Mouse (Mus musculus): ENCODE measurements at regions not wholly inside any gene's neighbourhood (a gene's known extent, or its start where the extent isn't known, plus 50 kb on each side); places are given as distances from the start of the nearest gene placed in this dataset.
A peak's percentile ranks its signal among the peaks of the same experiment; 100 is the strongest.

DNA sequence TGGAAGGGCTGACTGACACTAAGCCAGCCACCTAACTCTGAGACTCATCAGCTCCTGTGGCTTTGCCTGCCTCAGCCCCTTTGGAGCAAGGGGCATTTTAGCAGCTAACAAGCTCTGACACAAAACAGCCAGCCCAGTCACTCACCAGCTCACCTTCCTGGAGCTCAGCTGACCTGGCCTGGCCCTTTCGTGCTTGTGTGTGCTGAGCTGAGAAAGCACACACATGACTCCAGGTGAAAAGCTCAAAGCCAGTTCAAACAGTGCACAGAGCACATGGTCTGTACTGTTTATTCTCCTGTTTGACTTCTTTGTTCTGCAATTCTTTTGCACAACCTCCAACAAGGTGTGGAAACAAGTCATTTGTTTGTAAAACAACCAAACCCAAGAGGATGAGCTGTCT is 330.8 kb upstream of the Dynlrb2 start:
- no peak for DNase-seq
- no peaks in the 10 kb centered on the region for H3K27me3 ChIP-seq (ENCODE audit: insufficient read depth, low read length)
- no peaks in the 10 kb centered on the region for H3K36me3 ChIP-seq (ENCODE audit: insufficient read depth)
- no peak for ATAC-seq
- no peak overlapping the region for H3K9ac ChIP-seq
- H3K4me1 ChIP-seq (ENCODE audit: insufficient read depth), result no peaks in the 10 kb centered on the region
- WGBS, result 86% methylated on average over 1 of the region's 1 CpGs
- H3K27ac ChIP-seq (ENCODE audit: low read depth, low read length), result no peak overlapping the region
- no peak overlapping the region for H3K4me2 ChIP-seq (ENCODE audit: low read depth)
- TF ChIP-seq CTCF (IDR thresholded peaks at IDR 0.05; ENCODE audit: low read depth), result no peak
- no peaks in the 10 kb centered on the region for H3K9me3 ChIP-seq (ENCODE audit: low read length)
- H3K4me3 ChIP-seq (ENCODE audit: low read depth, low read length), result no peak overlapping the region

GRCm38 (mm10) chr8:116167874-116168273 is 336.9 kb upstream of the Dynlrb2 start:
- no peak overlapping the region for H3K4me3 ChIP-seq (ENCODE audit: low read depth, low read length)

DNA sequence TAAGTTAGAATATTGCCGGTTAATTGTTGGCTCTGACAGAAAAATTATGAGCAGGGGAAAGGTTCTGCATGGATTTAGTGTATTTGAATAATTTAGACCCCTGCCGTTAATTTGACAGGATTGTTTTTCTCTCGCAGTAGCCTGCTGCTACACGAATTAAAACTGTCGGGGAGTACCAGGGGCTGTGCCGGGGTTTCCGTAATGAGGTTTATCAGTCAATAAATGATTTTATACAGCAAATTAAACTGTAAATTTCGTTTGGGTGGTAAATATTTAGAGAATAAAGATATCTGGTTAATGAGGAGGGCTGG is 339.8 kb upstream of the Dynlrb2 start:
- no peaks in the 10 kb centered on the region for H3K4me1 ChIP-seq (ENCODE audit: insufficient read depth)
- DNase-seq (no peak), ATAC-seq (no peak)
- WGBS, result 6% methylated on average over 8 of the region's 8 CpGs
- H3K4me3 ChIP-seq (ENCODE audit: low read depth, low read length), result no peak overlapping the region
- TF ChIP-seq CTCF (IDR thresholded peaks at IDR 0.05; ENCODE audit: low read depth), result no peak
- H3K27me3 ChIP-seq (ENCODE audit: insufficient read depth, low read length), result no peaks in the 10 kb centered on the region; the same call in 1 of the 2 replicates
- H3K9ac ChIP-seq, result no peak overlapping the region
- no peak overlapping the region for H3K27ac ChIP-seq (ENCODE audit: low read depth, low read length)
- H3K4me2 ChIP-seq (ENCODE audit: low read depth), result no peak overlapping the region
- no peaks in the 10 kb centered on the region for H3K36me3 ChIP-seq (ENCODE audit: insufficient read depth)
- H3K9me3 ChIP-seq (ENCODE audit: low read length), result no peaks in the 10 kb centered on the region

More at GRCm38 (mm10) chr8:116167874-116168273, 336.9 kb upstream of the Dynlrb2 start:
- no peak overlapping the region for H3K4me2 ChIP-seq (ENCODE audit: low read depth)
- 76% methylated on average over 4 of the region's 4 CpGs for WGBS
- no peaks in the 10 kb centered on the region for H3K36me3 ChIP-seq (ENCODE audit: insufficient read depth)
- H3K27ac ChIP-seq (ENCODE audit: low read depth, low read length), result no peak overlapping the region
- H3K9me3 ChIP-seq (ENCODE audit: low read length), result no peaks in the 10 kb centered on the region
- H3K27me3 ChIP-seq (ENCODE audit: insufficient read depth, low read length), result no peaks in the 10 kb centered on the region
- no peaks in the 10 kb centered on the region for H3K4me1 ChIP-seq (ENCODE audit: insufficient read depth)
- H3K9ac ChIP-seq, result no peak overlapping the region
- ATAC-seq (no peak), DNase-seq (no peak)
- TF ChIP-seq CTCF (IDR thresholded peaks at IDR 0.05; ENCODE audit: low read depth), result no peak

DNA sequence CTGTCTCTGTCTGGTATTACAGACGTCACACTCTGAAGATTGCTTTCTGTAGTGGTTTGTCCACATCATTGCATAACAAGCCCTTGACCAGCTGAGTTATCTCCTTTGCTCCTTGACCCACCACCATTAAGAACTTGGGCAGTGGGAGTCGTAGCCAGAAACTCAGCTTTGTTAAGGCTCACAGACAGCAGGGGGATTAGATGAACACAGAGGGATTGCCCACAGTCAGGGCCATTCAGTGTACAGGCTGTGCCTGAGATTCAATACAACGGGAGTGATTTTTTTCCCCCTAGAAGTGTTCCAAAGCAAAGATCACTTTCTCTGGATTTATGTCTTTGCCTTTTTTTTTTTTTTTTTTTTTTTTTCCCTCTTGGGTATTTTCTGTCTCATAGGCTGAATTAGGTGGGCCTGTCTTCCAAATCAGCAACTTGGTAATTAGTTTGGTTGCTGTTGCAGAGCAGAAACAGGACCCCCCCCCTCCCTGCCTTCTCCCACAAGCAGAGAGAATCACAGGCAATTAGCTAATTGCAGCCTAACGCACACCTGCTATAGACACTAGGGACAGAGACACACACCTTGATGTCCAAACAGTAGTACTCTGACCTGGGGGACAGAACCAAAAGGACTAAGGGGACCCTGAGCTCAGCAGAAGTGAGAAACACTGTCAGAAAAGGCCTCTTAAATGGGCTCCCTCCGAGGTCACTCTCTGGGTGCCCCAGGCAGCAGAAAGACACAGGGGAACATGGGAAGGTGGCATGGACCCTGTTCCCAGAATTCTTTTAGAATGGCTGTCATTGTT is 340.4 kb upstream of the Dynlrb2 start:
- H3K9ac ChIP-seq, result no peak overlapping the region
- DNase-seq (no peak), ATAC-seq (no peak)
- no peak for TF ChIP-seq CTCF (IDR thresholded peaks at IDR 0.05; ENCODE audit: low read depth)
- no peaks in the 10 kb centered on the region; the same call in 1 of the 2 replicates for H3K27me3 ChIP-seq (ENCODE audit: insufficient read depth, low read length)
- no peak overlapping the region for H3K4me3 ChIP-seq (ENCODE audit: low read depth, low read length)
- no peaks in the 10 kb centered on the region for H3K9me3 ChIP-seq (ENCODE audit: low read length)
- H3K27ac ChIP-seq (ENCODE audit: low read depth, low read length), result no peak overlapping the region
- no peaks in the 10 kb centered on the region for H3K4me1 ChIP-seq (ENCODE audit: insufficient read depth)
- H3K4me2 ChIP-seq (ENCODE audit: low read depth), result no peak overlapping the region
- WGBS, result 30% methylated on average over 5 of the region's 5 CpGs
- H3K36me3 ChIP-seq (ENCODE audit: insufficient read depth), result no peaks in the 10 kb centered on the region

DNA sequence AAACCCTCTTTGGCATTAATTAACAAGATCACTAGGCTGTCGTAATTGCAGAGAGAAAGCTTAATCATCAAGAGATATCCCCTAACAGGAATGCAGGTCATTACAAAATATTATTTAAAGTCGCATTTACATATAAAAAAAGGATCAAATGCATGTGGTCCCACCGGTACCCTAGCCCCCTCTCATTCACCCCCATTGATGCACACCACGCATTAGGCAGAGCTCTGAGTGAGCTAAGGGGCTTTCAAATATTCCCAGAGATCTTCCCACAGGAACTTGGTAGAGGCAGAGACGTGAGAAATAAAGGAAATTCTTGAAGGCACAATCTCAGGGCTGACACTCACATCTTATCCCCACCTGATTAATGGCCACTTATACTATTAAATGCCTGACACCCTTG is 343.8 kb upstream of the Dynlrb2 start:
- Histone ChIP-seq H3K9me3 (ENCODE audit: low read length) (no peaks in the 10 kb centered on the region), H3K36me3 (ENCODE audit: insufficient read depth) (no peaks in the 10 kb centered on the region), H3K27ac (ENCODE audit: low read depth, low read length) (no peak overlapping the region), H3K27me3 (ENCODE audit: insufficient read depth, low read length) (no peaks in the 10 kb centered on the region; the same call in 1 of the 2 replicates), H3K9ac (no peak overlapping the region), H3K4me2 (ENCODE audit: low read depth) (no peak overlapping the region), H3K4me1 (ENCODE audit: insufficient read depth) (no peaks in the 10 kb centered on the region), H3K4me3 (ENCODE audit: low read depth, low read length) (no peak overlapping the region)
- ATAC-seq (no peak), DNase-seq (no peak)
- no peak for TF ChIP-seq CTCF (IDR thresholded peaks at IDR 0.05; ENCODE audit: low read depth)
- 33% methylated on average over 5 of the region's 5 CpGs for WGBS

DNA sequence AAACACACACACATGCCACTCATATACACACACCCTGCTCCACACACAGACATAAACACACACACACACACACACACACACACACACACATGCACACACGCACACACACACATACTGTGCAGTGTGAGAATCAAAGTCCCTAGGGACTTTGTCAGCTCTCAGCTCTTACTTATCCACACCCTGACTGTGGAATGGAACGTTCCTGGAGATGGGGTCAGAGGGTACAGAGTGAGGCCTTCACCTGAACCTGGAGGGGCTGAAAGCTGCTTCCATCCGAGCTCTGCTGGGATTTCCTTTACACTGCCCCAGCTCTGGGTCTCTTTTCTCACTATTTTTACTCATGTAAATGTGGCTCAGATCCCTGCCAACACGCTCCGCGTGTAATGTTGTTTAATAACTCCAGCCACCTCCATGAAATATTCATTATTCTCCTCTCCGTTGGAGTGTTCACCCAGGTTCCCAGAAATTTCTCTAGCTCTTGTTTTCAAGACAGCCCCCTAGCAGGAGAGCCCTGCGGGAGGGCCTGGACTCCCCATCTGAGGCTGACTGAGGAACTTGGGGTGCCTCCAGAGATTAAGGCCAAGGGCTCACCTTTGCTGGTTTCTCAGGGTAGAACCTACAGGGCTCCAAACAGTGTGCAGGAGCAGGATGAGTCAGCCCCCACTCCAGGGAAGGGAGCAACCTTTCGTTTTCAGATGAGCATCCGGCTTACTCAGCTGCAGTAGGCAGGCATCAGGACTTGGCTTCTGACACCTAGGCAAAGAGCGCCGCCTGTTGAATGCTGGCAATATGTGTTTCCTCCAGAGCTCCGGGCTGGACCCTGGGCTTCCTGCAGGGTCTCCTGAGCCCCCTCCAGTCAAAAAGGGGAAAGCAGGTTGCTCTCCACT is 360.8 kb upstream of the Dynlrb2 start:
- no peak overlapping the region for H3K9ac ChIP-seq
- H3K27me3 ChIP-seq (ENCODE audit: insufficient read depth, low read length), result no peaks in the 10 kb centered on the region
- H3K4me3 ChIP-seq (ENCODE audit: low read depth, low read length), result no peak overlapping the region
- ATAC-seq (peak; percentile 23; the same call in 1 of the 2 replicates), DNase-seq (peak; percentile 60)
- H3K27ac ChIP-seq (ENCODE audit: low read depth, low read length), result no peak overlapping the region
- H3K36me3 ChIP-seq (ENCODE audit: insufficient read depth), result no peaks in the 10 kb centered on the region
- TF ChIP-seq CTCF (IDR thresholded peaks at IDR 0.05; ENCODE audit: low read depth), result peak; percentile 63
- H3K4me1 ChIP-seq (ENCODE audit: insufficient read depth), result no peaks in the 10 kb centered on the region
- no peak overlapping the region for H3K4me2 ChIP-seq (ENCODE audit: low read depth)
- no peaks in the 10 kb centered on the region for H3K9me3 ChIP-seq (ENCODE audit: low read length)
- WGBS, result 28% methylated on average over 13 of the region's 13 CpGs

GRCm38 (mm10) chr8:116141363-116141762 is 363.4 kb upstream of the Dynlrb2 start:
- Histone ChIP-seq H3K4me2 (ENCODE audit: low read depth) (no peak overlapping the region), H3K27ac (ENCODE audit: low read depth, low read length) (no peak overlapping the region), H3K27me3 (ENCODE audit: insufficient read depth, low read length) (no peaks in the 10 kb centered on the region), H3K4me3 (ENCODE audit: low read depth, low read length) (no peak overlapping the region), H3K9me3 (ENCODE audit: low read length) (no peaks in the 10 kb centered on the region), H3K9ac (no peak overlapping the region), H3K36me3 (ENCODE audit: insufficient read depth) (no peaks in the 10 kb centered on the region), H3K4me1 (ENCODE audit: insufficient read depth) (no peaks in the 10 kb centered on the region)
- 92% methylated on average over 5 of the region's 5 CpGs for WGBS
- DNase-seq, result no peak
- no peak for ATAC-seq
- no peak for TF ChIP-seq CTCF (IDR thresholded peaks at IDR 0.05; ENCODE audit: low read depth)

Measured in forebrain, postnatal 0 days (tissue).